In genomic region chr3:80913111-80913778, GRCm38 (mm10) we compare ENCODE assay signal across 8 mouse cellular contexts. TPM values are rescaled to one million over a fixed set of nuclear protein-coding genes. Genes with fewer than 3 reads are reported as not detected.
DNase-seq lines count a peak whose midpoint lies in the region; ATAC-seq and TF ChIP-seq lines count a peak whose summit lies in the region.

Gene Glrb, minus strand, starts transcription at chr3:80913660.

- H3K4me1 ChIP-seq in thymus, adult 2 months (replicated peaks; ENCODE audit: control insufficient read depth, insufficient read depth, low read length): no peaks in the 10 kb centered on the region
- H3K4me1 ChIP-seq in liver, embryonic 16.5 days (ENCODE audit: control insufficient read depth, low read depth, low read length): no peaks in the 10 kb centered on the region

- H3K4me2 ChIP-seq in liver, embryonic 16.5 days (ENCODE audit: low read depth, low read length): peak within 1 kb of the TSS; percentile 64

- H3K27me3 ChIP-seq in thymus, adult 2 months (ENCODE audit: control insufficient read depth, insufficient read depth, low read length): peaks cover 4% of the 10 kb centered on the region; the same call in 1 of the 2 replicates
- peaks cover 15% of the 10 kb centered on the region for H3K27me3 ChIP-seq in liver, embryonic 16.5 days (ENCODE audit: control insufficient read depth, insufficient read depth, low read depth, low read length)

- no peaks in the 10 kb centered on the region for H3K9me3 ChIP-seq in liver, embryonic 16.5 days (replicated peaks; ENCODE audit: control insufficient read depth, low read length)

- 2% methylated on average over 76 of the region's 76 CpGs for WGBS in thymus, adult 2 months
- WGBS in liver, embryonic 16.5 days (ENCODE audit: insufficient replicate concordance): 1% methylated on average over 69 of the region's 76 CpGs

- H3K4me3 ChIP-seq in thymus, adult 2 months (ENCODE audit: control insufficient read depth, insufficient read depth, low read length): 0 out of 2 replicates have a peak within 1 kb of the TSS, but pooled peaks have one; percentile 14
- peak within 1 kb of the TSS; percentile 52 for H3K4me3 ChIP-seq in liver, embryonic 16.5 days (ENCODE audit: low read depth, low read length)

- no peak for ATAC-seq in liver, embryonic 16.5 days (ENCODE audit: low read depth)
- no peak for ATAC-seq in CD4-positive, CD25-positive, alpha-beta regulatory T cell, adult 4 months

- TF ChIP-seq POLR2A in thymus, adult 2 months (IDR thresholded peaks at IDR 0.05; ENCODE audit: control insufficient read depth, extremely low read depth, insufficient read depth, low read length, poor library complexity): no peak

- no peak within 1 kb of the TSS for H3K27ac ChIP-seq in thymus, adult 2 months (ENCODE audit: control insufficient read depth, insufficient read depth, low read length)
- no peak within 1 kb of the TSS for H3K27ac ChIP-seq in liver, embryonic 16.5 days (ENCODE audit: low read length)

- no peak within 1 kb of the TSS for H3K9ac ChIP-seq in liver, embryonic 16.5 days (ENCODE audit: low read depth, low read length)

- H3K36me3 ChIP-seq in thymus, adult 2 months (ENCODE audit: control insufficient read depth, insufficient read depth, low read length): no peaks in the 10 kb centered on the region
- no peaks in the 10 kb centered on the region for H3K36me3 ChIP-seq in liver, embryonic 16.5 days (ENCODE audit: control insufficient read depth, insufficient read depth)

- DNase-seq in thymus, adult 2 months: peak; percentile 1
- no peak for DNase-seq in thymus, postnatal 10 days (ENCODE audit: low spot score in 2 of 2)
- DNase-seq in cerebellum, postnatal 14 days: peak; percentile 79 to 84
- DNase-seq in frontal cortex, postnatal 25 days (ENCODE audit: low spot score in 2 of 2): peak; percentile 41 to 42
- DNase-seq in kidney, postnatal 25 days: peak; percentile 1 to 34
- DNase-seq in right cerebral cortex, postnatal 10 days (ENCODE audit: low spot score in 2 of 2): peak; percentile 66 to 76

- no peak for TF ChIP-seq CTCF in thymus, adult 2 months (IDR thresholded peaks at IDR 0.05; ENCODE audit: borderline replicate concordance, control insufficient read depth, extremely low read depth, insufficient read depth, low read length, poor library complexity)

RNA-seq across cellular contexts. Expression of gene Glrb, which starts in this region (rescaled TPM):
- polyA plus RNA-seq in thymus, adult 2 months (2012; rRNA removed): 0.34 TPM in 2 replicates
- 0.08 and 0.13 TPM in 2 replicates for polyA plus RNA-seq in liver, embryonic 16.5 days (2015; fragmentation: Nextera tagmentation; extraction: Ambion mirVana)
- not detected for polyA plus RNA-seq in CD4-positive, CD25-positive, alpha-beta regulatory T cell, adult 4 months (2017; shearing (Covaris generic))

Comparison
In these comparisons a context has a peak if more than half of its experiments do, and no peak if none do; other contexts are left out.
1. Peak in DNase-seq and H3K4me3 ChIP-seq in thymus, adult 2 months; RNA of the gene not detected or under 1 TPM.
2. DNase-seq: peak in cerebellum, postnatal 14 days (2 of 2), frontal cortex, postnatal 25 days (2 of 2), kidney, postnatal 25 days (2 of 2) and right cerebral cortex, postnatal 10 days (2 of 2); none in thymus, postnatal 10 days (0 of 2).